Mouse (Mus musculus) adrenal gland, postnatal 4 days (tissue): ENCODE measurements around the gene 6430531B16Rik. TPM values are rescaled to one million over a fixed set of nuclear protein-coding genes. Genes with fewer than 3 reads are reported as not detected.

Experiments
- DNase-seq, 2 experiments: peaks; one replicate each; pipeline ENCODE4 v3.0.0; 2021 to 2022; ENCODE audit warnings: low spot score in 2 of 2, mixed read lengths in 2 of 2
- microRNA-seq: library from miRNA; unstranded; fragments of <30 nt; microRNA quantifications from one replicate; pipeline ENCODE4 v1.2.0, GENCODE M21; 2021
- total RNA-seq, 2 experiments: library from RNA; stranded (reverse); gene quantifications; 2 replicates each; pipeline ENCODE4 v1.2.3; 2021

The 6430531B16Rik gene
- total RNA-seq, 2 experiments from 2014 or later, result 0.54 to 1.2 TPM

DNA sequence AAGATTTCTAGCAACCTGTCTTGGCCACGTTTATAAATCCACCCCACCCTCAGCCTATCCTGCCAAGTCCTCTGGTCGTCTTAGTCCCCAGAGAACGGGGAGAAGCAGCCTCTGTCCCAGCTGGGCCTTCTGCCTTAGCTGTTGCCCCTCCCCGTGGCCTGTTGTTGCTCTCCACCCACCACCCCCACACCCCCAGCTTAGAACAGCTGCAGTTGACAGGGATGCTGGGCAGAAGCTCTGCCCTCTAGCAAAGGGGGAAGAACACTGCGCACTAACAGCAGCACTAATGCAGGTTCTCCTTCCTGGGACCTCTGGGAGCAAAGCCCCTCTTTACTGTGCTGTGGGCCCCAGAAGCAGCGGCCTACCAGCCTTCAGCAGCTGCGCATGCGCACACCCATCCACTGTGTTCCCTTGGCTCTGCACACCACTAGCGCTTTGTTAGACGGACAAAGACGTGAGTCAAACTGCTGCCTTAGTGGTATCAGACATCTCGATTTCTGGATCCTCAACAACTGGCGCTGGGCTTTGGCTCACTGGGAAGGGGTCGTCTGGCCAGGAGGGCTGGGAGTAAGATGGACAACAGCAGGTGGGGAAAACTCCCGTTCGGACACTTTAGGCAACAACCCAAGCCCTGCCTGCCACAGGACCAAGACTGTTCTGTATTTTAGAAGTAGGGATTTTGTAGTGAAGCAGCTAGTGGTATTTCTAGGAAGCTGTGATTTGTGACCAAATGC is 37.9 kb downstream of the 6430531B16Rik start:
- DNase-seq, result no peak

DNA sequence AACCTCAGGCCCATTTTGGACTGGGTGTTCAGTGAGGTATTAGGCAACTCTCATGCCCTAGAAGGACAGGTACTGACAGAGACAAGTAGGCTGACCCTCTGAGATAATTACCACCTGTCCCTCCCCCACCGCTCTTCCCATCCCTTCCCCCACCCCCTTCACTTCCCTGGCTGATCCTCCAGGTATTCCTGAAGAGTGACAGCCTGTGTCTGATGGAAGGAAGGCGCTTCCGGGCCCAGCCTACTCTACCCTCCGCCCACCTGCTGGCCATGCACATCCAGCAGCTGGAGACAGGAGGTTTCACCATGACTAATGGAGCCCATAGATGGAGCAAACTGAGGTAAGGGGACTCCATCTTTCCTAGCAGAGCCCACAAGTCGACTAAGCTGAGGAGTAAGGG is 40.7 kb downstream of the 6430531B16Rik start:
- DNase-seq, result no peak

DNA sequence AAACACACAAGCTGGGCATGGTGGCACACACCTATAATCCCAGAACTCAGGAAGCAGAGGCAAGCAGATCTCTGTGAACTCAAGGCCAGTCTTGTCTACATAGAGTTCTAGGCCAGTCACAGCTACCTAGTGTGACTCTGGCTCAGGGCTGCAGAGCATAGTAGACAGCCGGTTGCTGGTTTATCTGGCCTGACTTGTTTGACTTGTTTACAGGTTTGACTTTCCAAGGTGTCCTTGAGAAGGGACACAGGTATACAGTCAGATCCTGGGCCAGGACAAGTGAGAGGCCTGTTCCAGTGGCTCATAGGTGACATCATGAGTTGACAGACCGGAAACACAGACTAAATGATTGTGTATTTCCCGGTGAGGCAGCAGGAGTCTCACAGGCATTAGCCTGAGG is 41.4 kb downstream of the 6430531B16Rik start:
- no peak for DNase-seq

DNA sequence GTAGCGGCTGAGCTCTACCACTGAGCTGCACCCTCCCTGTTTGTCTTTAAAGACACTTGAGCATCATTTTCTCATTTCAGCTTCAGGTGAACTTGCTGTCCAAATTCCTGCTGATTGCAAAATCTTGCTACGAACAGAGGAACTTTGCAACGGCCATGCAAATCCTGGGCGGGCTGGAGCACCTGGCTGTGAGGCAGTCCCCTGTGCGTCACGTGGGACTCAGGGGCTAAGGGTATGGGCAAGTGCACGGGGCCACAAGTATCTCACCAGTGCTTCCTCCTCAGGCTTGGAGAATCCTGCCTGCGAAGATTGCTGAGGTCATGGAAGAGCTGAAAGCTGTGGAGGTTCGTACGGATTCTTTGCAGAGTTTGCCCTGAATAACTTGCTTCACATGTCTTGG is 41.9 kb downstream of the 6430531B16Rik start:
- DNase-seq, result no peak

DNA sequence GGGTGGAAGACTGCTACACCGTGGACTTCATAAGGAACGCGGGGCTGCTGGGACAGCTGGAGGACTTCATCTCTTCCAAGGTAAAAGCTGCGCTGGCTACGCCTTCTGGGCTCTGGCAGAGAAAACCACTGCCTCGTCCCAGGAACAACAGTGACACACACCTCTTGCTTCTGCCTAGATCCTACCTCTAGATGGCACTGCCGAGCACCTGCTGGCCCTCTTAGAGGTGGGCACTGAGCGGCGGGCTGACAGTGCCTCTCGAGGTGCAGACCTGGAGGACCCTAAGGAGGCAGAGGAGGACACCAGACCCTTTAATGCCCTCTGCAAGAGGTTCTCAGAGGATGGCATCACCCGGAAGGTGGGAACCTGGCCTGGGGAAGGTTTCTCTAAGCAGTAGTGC is 47.8 kb downstream of the 6430531B16Rik start:
- DNase-seq, result peak in 1 of 2 experiments; percentile 29

Small RNA genes lying within 50 kb of the gene (microRNA-seq; reads per million reads assigned to microRNA genes)
- 103 reads per million, percentile 46 among the genes with 10 or more reads in this experiment for gene Mir202
- gene Mir7062, result not detected
- not detected for gene mmu-mir-7686

Other genes starting within 250 kb of the 6430531B16Rik start
- gene Adgra1, start 144.6 kb downstream of the 6430531B16Rik start, total RNA-seq, result 1 to 10 TPM; 4.7 to 5.0 TPM
- gene Kndc1, start 84.1 kb downstream of the 6430531B16Rik start, total RNA-seq, result 1 to 10 TPM; 1.6 to 1.7 TPM
- not detected for gene Utf1, start 35.0 kb downstream of the 6430531B16Rik start, total RNA-seq
- 1 to 10 TPM; 1.8 to 2.0 TPM for gene Adam8, start 13.8 kb upstream of the 6430531B16Rik start, total RNA-seq
- 10 to 100 TPM; 20.2 to 21.9 TPM for gene Zfp511, start 57.6 kb upstream of the 6430531B16Rik start, total RNA-seq
- 10 to 100 TPM; 53.7 to 55.8 TPM for gene Tubgcp2, start 57.9 kb upstream of the 6430531B16Rik start, total RNA-seq
- not detected for gene Msx3, start 70.3 kb upstream of the 6430531B16Rik start, total RNA-seq
- gene Caly, start 103.8 kb upstream of the 6430531B16Rik start, total RNA-seq, result 10 to 100 TPM; 10.8 to 12.9 TPM
- gene Prap1, start 114.6 kb upstream of the 6430531B16Rik start, total RNA-seq, result not detected
- gene Fuom, start 123.7 kb upstream of the 6430531B16Rik start, total RNA-seq, result 10 to 100 TPM; 65.1 to 72.4 TPM
- gene Paox, start 137.0 kb upstream of the 6430531B16Rik start, total RNA-seq, result 10 to 100 TPM; 20.4 to 21.0 TPM
- gene Echs1, start 137.7 kb upstream of the 6430531B16Rik start, total RNA-seq, result 100 to 1,000 TPM; 290 to 325 TPM
- gene Mtg1, start 158.8 kb upstream of the 6430531B16Rik start, total RNA-seq, result 10 to 100 TPM; 33.6 to 35.8 TPM
- 1 to 10 TPM; 1.7 to 2.6 TPM for gene Sprn, start 176.1 kb upstream of the 6430531B16Rik start, total RNA-seq
- gene Olfr522, start 186.0 kb upstream of the 6430531B16Rik start, total RNA-seq, result not detected
- not detected for gene Olfr523, start 194.5 kb upstream of the 6430531B16Rik start, total RNA-seq
- gene Olfr524, start 227.2 kb upstream of the 6430531B16Rik start, total RNA-seq, result not detected
- gene Cd163l1, start 239.5 kb upstream of the 6430531B16Rik start, total RNA-seq, result not detected